Mouse (Mus musculus) stomach, postnatal 0 days (tissue): ENCODE measurements at regions not wholly inside any gene's neighbourhood (a gene's known extent, or its start where the extent isn't known, plus 50 kb on each side); places are given as distances from the start of the nearest gene placed in this dataset.

Source experiments
- ATAC-seq: fragments of 200-750 bp; cut with Nextera tagmentation; 2 replicates; pipeline ENCODE4 v1.8.0; 2017; ENCODE audit not compliant: low FRiP score, low TSS enrichment
- DNase-seq: peaks from one replicate; pipeline ENCODE4 v3.0.0-alpha.2; 2016; ENCODE audit warnings: low spot score
- H3K27ac ChIP-seq: fragments of 300-500 bp; sonication (generic); replicated peaks from 2 replicates; pipeline ENCODE4 v1.5.1; 2014; ENCODE audit warnings: mild to moderate bottlenecking, control low read depth
- H3K27me3 ChIP-seq: fragments of 300-500 bp; sonication (generic); 2 replicates; pipeline ENCODE4 v1.6.1; 2014; ENCODE audit warnings: low read length; ENCODE audit not compliant: control insufficient read depth, insufficient read depth
- H3K36me3 ChIP-seq: fragments of 300-500 bp; sonication (generic); 2 replicates; pipeline ENCODE4 v1.6.1; 2014; ENCODE audit warnings: low read length, mixed read lengths; ENCODE audit not compliant: control insufficient read depth, insufficient read depth
- H3K4me1 ChIP-seq: fragments of 300-500 bp; sonication (generic); replicated peaks from 2 replicates; pipeline ENCODE4 v1.6.1; 2014; ENCODE audit warnings: antibody characterized with exemption; ENCODE audit not compliant: control insufficient read depth, insufficient read depth
- H3K4me2 ChIP-seq: fragments of 300-500 bp; sonication (generic); replicated peaks from 2 replicates; pipeline ENCODE4 v1.6.1; 2014; ENCODE audit warnings: low read depth, mild to moderate bottlenecking, control low read depth, moderate library complexity
- H3K4me3 ChIP-seq: fragments of 300-500 bp; sonication (generic); 2 replicates; pipeline ENCODE4 v1.5.1; 2014; ENCODE audit warnings: low read depth, low read length, control low read depth
- H3K9ac ChIP-seq: fragments of 300-500 bp; sonication (generic); 2 replicates; pipeline ENCODE4 v1.6.1; 2014; ENCODE audit warnings: mild to moderate bottlenecking, low read length, control low read depth, mixed read lengths
- H3K9me3 ChIP-seq: fragments of 300-500 bp; sonication (generic); 2 replicates; pipeline ENCODE4 v1.6.1; 2016; ENCODE audit warnings: low read length; ENCODE audit not compliant: control insufficient read depth
- CTCF ChIP-seq: IDR thresholded peaks from 2 replicates; pipeline ENCODE4 v1.5.1; 2016; ENCODE audit warnings: antibody characterized with exemption, low read depth, mild to moderate bottlenecking, moderate library complexity
- EP300 ChIP-seq: optimal IDR thresholded peaks from 2 replicates; pipeline ENCODE3; 2016; ENCODE audit warnings: antibody characterized with exemption
- WGBS: fragments of 180-500 bp; shearing (Covaris S2); extraction: QIAGEN DNeasy Blood & Tissue Kit; methylation state at CpG from one replicate; pipeline ENCODE4 v1.1.7; 2014; 5-methylcytosine and 5-hydroxymethylcytosine counted together

GRCm38 (mm10) chr3:41177124-41177523 lies 94.3 kb upstream of the Pgrmc2 start:
- Histone ChIP-seq H3K4me1 (no peaks in the 10 kb centered on the region), H3K4me2 (no peak overlapping the region), H3K27me3 (no peaks in the 10 kb centered on the region), H3K9me3 (no peaks in the 10 kb centered on the region), H3K4me3 (no peak overlapping the region), H3K9ac (no peak overlapping the region), H3K36me3 (no peaks in the 10 kb centered on the region), H3K27ac (no peak overlapping the region)
- no peak for TF ChIP-seq CTCF
- TF ChIP-seq EP300 = no peak
- DNase-seq = no peak
- ATAC-seq = no peak

- ATAC-seq = no peak
- Histone ChIP-seq H3K27me3 (no peaks in the 10 kb centered on the region), H3K4me1 (no peaks in the 10 kb centered on the region), H3K4me3 (no peak overlapping the region), H3K9me3 (no peaks in the 10 kb centered on the region), H3K36me3 (no peaks in the 10 kb centered on the region), H3K9ac (no peak overlapping the region), H3K27ac (no peak overlapping the region), H3K4me2 (no peak overlapping the region)
- TF ChIP-seq EP300 (no peak), CTCF (no peak)
- no peak for DNase-seq
- 79% methylated on average over 3 of the region's 3 CpGs for WGBS
Measured at GRCm38 (mm10) chr3:41175356-41175755, 92.5 kb upstream of the Pgrmc2 start.

GRCm38 (mm10) chr3:41173561-41173960 lies 90.7 kb upstream of the Pgrmc2 start:
- no peaks in the 10 kb centered on the region for H3K27me3 ChIP-seq
- TF ChIP-seq EP300 = no peak
- no peak for TF ChIP-seq CTCF
- H3K27ac ChIP-seq = no peak overlapping the region
- ATAC-seq (no peak), DNase-seq (no peak)
- H3K4me2 ChIP-seq = no peak overlapping the region
- 64% methylated on average over 6 of the region's 6 CpGs for WGBS
- no peaks in the 10 kb centered on the region for H3K9me3 ChIP-seq
- no peak overlapping the region for H3K4me3 ChIP-seq
- no peaks in the 10 kb centered on the region for H3K4me1 ChIP-seq
- no peaks in the 10 kb centered on the region for H3K36me3 ChIP-seq
- no peak overlapping the region for H3K9ac ChIP-seq

GRCm38 (mm10) chr3:41172306-41173215 lies 89.7 kb upstream of the Pgrmc2 start:
- Histone ChIP-seq H3K4me1 (no peaks in the 10 kb centered on the region), H3K4me2 (no peak overlapping the region), H3K27me3 (no peaks in the 10 kb centered on the region), H3K4me3 (no peak overlapping the region), H3K9ac (no peak overlapping the region), H3K9me3 (no peaks in the 10 kb centered on the region), H3K27ac (no peak overlapping the region), H3K36me3 (no peaks in the 10 kb centered on the region)
- DNase-seq (no peak), ATAC-seq (no peak)
- 43% methylated on average over 11 of the region's 11 CpGs for WGBS
- TF ChIP-seq EP300 = no peak

GRCm38 (mm10) chr3:41171772-41172171 lies 88.9 kb upstream of the Pgrmc2 start:
- Histone ChIP-seq H3K27me3 (no peaks in the 10 kb centered on the region), H3K36me3 (no peaks in the 10 kb centered on the region), H3K4me2 (no peak overlapping the region), H3K4me1 (no peaks in the 10 kb centered on the region), H3K4me3 (no peak overlapping the region), H3K9me3 (no peaks in the 10 kb centered on the region), H3K27ac (no peak overlapping the region), H3K9ac (no peak overlapping the region)
- DNase-seq (no peak), ATAC-seq (no peak)
- WGBS = 93% methylated on average over 4 of the region's 4 CpGs
- TF ChIP-seq CTCF = no peak
- TF ChIP-seq EP300 = no peak

- no peaks in the 10 kb centered on the region for H3K27me3 ChIP-seq
- H3K4me3 ChIP-seq = no peak overlapping the region
- DNase-seq (no peak), ATAC-seq (no peak)
- WGBS = 88% methylated on average over 4 of the region's 4 CpGs
- H3K4me2 ChIP-seq = no peak overlapping the region
- H3K4me1 ChIP-seq = no peaks in the 10 kb centered on the region
- no peak overlapping the region for H3K27ac ChIP-seq
- TF ChIP-seq EP300 = no peak
- no peak for TF ChIP-seq CTCF
- no peaks in the 10 kb centered on the region for H3K36me3 ChIP-seq
- H3K9ac ChIP-seq = no peak overlapping the region
- no peaks in the 10 kb centered on the region for H3K9me3 ChIP-seq
Measured at GRCm38 (mm10) chr3:41171310-41171709, 88.5 kb upstream of the Pgrmc2 start.
